Mouse (Mus musculus): ENCODE measurements around the gene Hp1bp3. TPM values are rescaled to one million over a fixed set of nuclear protein-coding genes. Genes with fewer than 3 reads are reported as not detected.
A peak's percentile ranks its signal among the peaks of the same experiment; 100 is the strongest.

The Hp1bp3 gene
- polyA plus RNA-seq (2021) = 112 TPM

- in situ Hi-C loops (cut with MboI; ENCODE audit: low pct_unique_long_range_greater_than_20kb) = no loop called here
- peak; percentile 29 for ATAC-seq
- no peak for DNase-seq (ENCODE audit: low read depth, low spot score)
- POLR2A ChIA-PET = no interaction called here
- TF ChIP-seq CTCF (IDR thresholded peaks at IDR 0.05) = no peak
- CTCF ChIA-PET = no interaction called here
- H3K27me3 ChIP-seq = no peaks in the 10 kb centered on the region
Observed at GRCm38 (mm10) chr4:138216200-138216890, at the start of gene Hp1bp3. TSS of gene Hp1bp3 (plus strand) at chr4:138216296.

DNA sequence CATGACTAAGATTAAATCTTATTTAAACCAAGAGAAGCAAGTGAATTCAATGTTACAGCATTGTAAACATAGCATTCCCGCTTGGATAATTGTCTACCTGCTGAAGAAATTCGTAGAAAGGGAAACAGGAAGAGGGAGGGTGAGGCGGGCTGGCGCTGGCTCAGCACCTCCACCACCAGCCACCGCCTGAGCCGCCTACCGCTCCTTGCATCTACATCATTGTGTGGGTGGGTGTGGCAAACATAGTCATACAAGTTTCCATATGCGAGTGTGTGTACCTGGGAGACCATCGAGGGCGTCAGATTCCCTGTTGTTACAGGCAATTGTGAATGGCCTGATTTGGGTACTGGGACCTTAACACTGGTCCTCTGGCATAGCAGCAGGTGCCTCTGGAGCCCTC is 49.6 kb upstream of the Hp1bp3 start:
- CTCF ChIA-PET = interaction anchor here (1.4 kb wide), 1 partner anchor 12 kb away, joined by 3 read pairs; no protein-coding TSS in a partner anchor
- POLR2A ChIA-PET = no interaction called here
- ATAC-seq (no peak), DNase-seq (ENCODE audit: low read depth, low spot score) (no peak)
- in situ Hi-C loops (cut with MboI; ENCODE audit: low pct_unique_long_range_greater_than_20kb) = no loop called here
- no peak for TF ChIP-seq CTCF (IDR thresholded peaks at IDR 0.05)
- H3K27me3 ChIP-seq = no peaks in the 10 kb centered on the region

GRCm38 (mm10) chr4:138168162-138168561 is 47.9 kb upstream of the Hp1bp3 start:
- ChIA-PET POLR2A (no interaction called here), CTCF (interaction anchor here (1.4 kb wide), 1 partner anchor 14 kb away, joined by 3 read pairs; no protein-coding TSS in a partner anchor)
- ATAC-seq (no peak), DNase-seq (ENCODE audit: low read depth, low spot score) (no peak)
- TF ChIP-seq CTCF (IDR thresholded peaks at IDR 0.05) = no peak
- in situ Hi-C loops (cut with MboI; ENCODE audit: low pct_unique_long_range_greater_than_20kb) = no loop called here
- no peaks in the 10 kb centered on the region for H3K27me3 ChIP-seq

- ChIA-PET POLR2A (interaction anchor here (0.5 kb wide), 1 partner anchor 42 kb away, joined by 5 read pairs; no protein-coding TSS in a partner anchor), CTCF (no interaction called here)
- no peaks in the 10 kb centered on the region for H3K27me3 ChIP-seq
- in situ Hi-C loops (cut with MboI; ENCODE audit: low pct_unique_long_range_greater_than_20kb) = no loop called here
- ATAC-seq (no peak), DNase-seq (ENCODE audit: low read depth, low spot score) (no peak)
- no peak for TF ChIP-seq CTCF (IDR thresholded peaks at IDR 0.05)
Observed at GRCm38 (mm10) chr4:138169420-138169819, 46.7 kb upstream of the Hp1bp3 start.

- CTCF ChIA-PET = no interaction called here
- TF ChIP-seq CTCF (IDR thresholded peaks at IDR 0.05) = no peak
- ATAC-seq = no peak
- DNase-seq (ENCODE audit: low read depth, low spot score) = no peak
- no peaks in the 10 kb centered on the region for H3K27me3 ChIP-seq
- in situ Hi-C loops (cut with MboI; ENCODE audit: low pct_unique_long_range_greater_than_20kb) = no loop called here
- POLR2A ChIA-PET = interaction anchor here (0.7 kb wide), 1 partner anchor 39 kb away, joined by 3 read pairs; no protein-coding TSS in a partner anchor
Observed at GRCm38 (mm10) chr4:138172686-138173085, 43.4 kb upstream of the Hp1bp3 start.

GRCm38 (mm10) chr4:138179391-138179790 is 36.7 kb upstream of the Hp1bp3 start:
- CTCF ChIA-PET = no interaction called here
- TF ChIP-seq CTCF (IDR thresholded peaks at IDR 0.05) = no peak
- in situ Hi-C loops (cut with MboI; ENCODE audit: low pct_unique_long_range_greater_than_20kb) = no loop called here
- no peaks in the 10 kb centered on the region for H3K27me3 ChIP-seq
- DNase-seq (ENCODE audit: low read depth, low spot score) = no peak
- no peak for ATAC-seq
- POLR2A ChIA-PET = no interaction called here

DNA sequence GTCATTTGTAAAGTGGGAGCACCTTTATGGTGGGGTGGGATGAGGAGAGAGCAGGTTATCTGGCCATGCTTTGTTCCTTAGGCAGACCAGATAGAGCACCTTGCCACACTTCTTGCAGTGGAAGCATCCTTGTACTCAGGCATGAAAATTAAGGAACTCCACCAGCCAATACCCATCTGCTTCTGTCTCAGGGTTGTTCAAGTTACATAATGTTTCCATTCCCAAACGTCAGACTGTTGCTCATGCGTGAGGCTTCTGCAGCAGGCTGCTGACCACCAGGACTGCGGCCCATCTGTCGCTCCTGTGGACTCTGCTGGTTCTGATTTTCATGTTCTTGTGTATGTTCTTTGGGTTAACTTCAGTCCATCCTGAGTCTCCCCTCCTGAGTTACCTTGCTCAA is 35.4 kb upstream of the Hp1bp3 start:
- no peak for TF ChIP-seq CTCF (IDR thresholded peaks at IDR 0.05)
- no peak for ATAC-seq
- ChIA-PET POLR2A (no interaction called here), CTCF (no interaction called here)
- in situ Hi-C loops (cut with MboI; ENCODE audit: low pct_unique_long_range_greater_than_20kb) = no loop called here
- DNase-seq (ENCODE audit: low read depth, low spot score) = no peak
- H3K27me3 ChIP-seq = no peaks in the 10 kb centered on the region

GRCm38 (mm10) chr4:138184056-138184455 is 32.0 kb upstream of the Hp1bp3 start:
- DNase-seq (ENCODE audit: low read depth, low spot score) (no peak), ATAC-seq (no peak)
- ChIA-PET CTCF (interaction anchor here (0.7 kb wide), 1 partner anchor 11 kb away, joined by 3 read pairs; no protein-coding TSS in a partner anchor), POLR2A (no interaction called here)
- no peaks in the 10 kb centered on the region for H3K27me3 ChIP-seq
- in situ Hi-C loops (cut with MboI; ENCODE audit: low pct_unique_long_range_greater_than_20kb) = no loop called here
- TF ChIP-seq CTCF (IDR thresholded peaks at IDR 0.05) = no peak

DNA sequence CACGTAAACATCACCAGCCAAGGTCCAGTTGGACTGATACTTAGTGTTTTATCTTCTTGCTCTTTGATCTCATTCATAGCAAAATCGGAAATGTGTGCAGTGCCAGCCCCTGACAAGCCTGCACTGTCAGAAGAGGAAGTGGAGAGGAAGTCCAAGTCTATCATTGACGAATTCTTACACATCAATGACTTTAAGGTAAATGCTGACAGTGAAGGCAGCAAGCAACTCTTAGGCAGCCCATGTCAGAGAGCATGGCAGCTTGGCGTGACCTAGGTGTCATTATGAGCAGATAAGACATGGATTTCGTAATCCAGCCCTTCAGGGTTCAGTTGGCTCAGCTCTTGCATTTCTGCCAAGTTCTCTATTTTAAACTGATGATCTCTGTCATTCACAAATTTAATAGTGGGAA is 31.5 kb upstream of the Hp1bp3 start:
- POLR2A ChIA-PET = no interaction called here
- no peak for TF ChIP-seq CTCF (IDR thresholded peaks at IDR 0.05)
- in situ Hi-C loops (cut with MboI; ENCODE audit: low pct_unique_long_range_greater_than_20kb) = no loop called here
- H3K27me3 ChIP-seq = no peaks in the 10 kb centered on the region
- no peak for ATAC-seq
- no peak for DNase-seq (ENCODE audit: low read depth, low spot score)
- CTCF ChIA-PET = no interaction called here

- TF ChIP-seq CTCF (IDR thresholded peaks at IDR 0.05) = no peak
- no peak for ATAC-seq
- no peaks in the 10 kb centered on the region for H3K27me3 ChIP-seq
- DNase-seq (ENCODE audit: low read depth, low spot score) = no peak
- POLR2A ChIA-PET = no interaction called here
- in situ Hi-C loops (cut with MboI; ENCODE audit: low pct_unique_long_range_greater_than_20kb) = no loop called here
- CTCF ChIA-PET = no interaction called here
Observed at GRCm38 (mm10) chr4:138185961-138186360, 30.1 kb upstream of the Hp1bp3 start.

DNA sequence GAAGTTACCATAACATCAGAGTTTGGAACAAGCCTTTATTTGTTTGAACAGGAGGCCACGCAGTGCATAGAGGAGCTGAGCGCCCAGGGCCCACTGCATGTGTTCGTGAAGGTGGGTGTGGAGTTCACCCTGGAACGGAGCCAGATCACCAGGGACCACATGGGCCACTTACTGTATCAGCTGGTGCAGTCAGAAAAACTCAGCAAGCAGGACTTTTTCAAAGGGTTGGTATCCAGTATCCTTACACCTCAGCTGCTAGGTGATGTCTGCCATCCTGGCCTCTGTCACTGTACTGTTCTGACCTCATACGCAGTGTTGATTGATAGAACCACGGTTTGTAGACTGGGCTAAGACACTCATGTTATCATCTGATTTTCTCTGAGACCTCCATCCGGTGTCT is 28.1 kb upstream of the Hp1bp3 start:
- no peak for DNase-seq (ENCODE audit: low read depth, low spot score)
- ChIA-PET CTCF (interaction anchor here (1.5 kb wide), 1 partner anchor 10 kb away, joined by 4 read pairs; no protein-coding TSS in a partner anchor), POLR2A (no interaction called here)
- TF ChIP-seq CTCF (IDR thresholded peaks at IDR 0.05) = no peak
- no peak for ATAC-seq
- in situ Hi-C loops (cut with MboI; ENCODE audit: low pct_unique_long_range_greater_than_20kb) = no loop called here
- H3K27me3 ChIP-seq = no peaks in the 10 kb centered on the region

DNA sequence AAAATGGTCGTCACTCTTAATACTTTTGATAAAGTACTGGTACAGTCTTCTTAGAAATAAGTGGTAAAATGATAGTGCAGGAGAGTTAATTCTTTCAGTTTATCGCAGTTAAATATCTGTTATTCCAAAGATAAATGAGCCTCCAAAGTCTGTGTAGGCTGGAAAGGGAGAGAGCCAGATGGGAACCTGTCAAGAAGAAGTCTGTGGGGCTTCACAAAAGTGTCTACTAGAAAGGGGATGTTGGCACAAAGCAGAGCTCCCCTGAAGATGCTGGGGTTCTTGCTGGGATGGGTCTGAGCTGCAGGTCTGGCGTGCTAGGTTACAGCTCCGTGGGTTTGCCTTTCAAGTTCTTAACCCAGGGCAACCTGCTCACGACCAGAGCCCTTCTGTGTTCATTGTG is 23.5 kb upstream of the Hp1bp3 start:
- ChIA-PET POLR2A (no interaction called here), CTCF (no interaction called here)
- no peak for DNase-seq (ENCODE audit: low read depth, low spot score)
- no peak for TF ChIP-seq CTCF (IDR thresholded peaks at IDR 0.05)
- no peaks in the 10 kb centered on the region for H3K27me3 ChIP-seq
- in situ Hi-C loops (cut with MboI; ENCODE audit: low pct_unique_long_range_greater_than_20kb) = no loop called here
- no peak for ATAC-seq

Data from Patski (cell line).